Mouse (Mus musculus) neural tube, embryonic 14.5 days (tissue): ENCODE results near the gene Ankrd52. TPM values are rescaled to one million over a fixed set of nuclear protein-coding genes. Genes with fewer than 3 reads are reported as not detected.

Source experiments
- ATAC-seq: fragments of 200-750 bp; cut with Nextera tagmentation; 2 replicates; pipeline ENCODE4 v1.8.0; 2017; ENCODE audit warnings: low read depth, mild to moderate bottlenecking, moderate TSS enrichment, moderate library complexity
- H3K27ac ChIP-seq: fragments of 300-500 bp; sonication (generic); 2 replicates; pipeline ENCODE4 v1.5.1; 2014; ENCODE audit warnings: low read depth, mild to moderate bottlenecking, control low read depth, low read length, moderate library complexity, mixed read lengths
- H3K27me3 ChIP-seq: fragments of 300-500 bp; sonication (generic); 2 replicates; pipeline ENCODE4 v1.6.1; 2014; ENCODE audit warnings: low read length; ENCODE audit not compliant: control insufficient read depth, insufficient read depth
- H3K36me3 ChIP-seq: fragments of 300-500 bp; sonication (generic); 2 replicates; pipeline ENCODE4 v1.6.1; 2014; ENCODE audit warnings: low read length, mixed read lengths; ENCODE audit not compliant: control insufficient read depth, insufficient read depth
- H3K4me1 ChIP-seq: fragments of 300-500 bp; sonication (generic); 2 replicates; pipeline ENCODE4 v1.6.1; 2014; ENCODE audit warnings: low read length; ENCODE audit not compliant: control insufficient read depth, insufficient read depth
- H3K4me2 ChIP-seq: fragments of 300-500 bp; sonication (generic); 2 replicates; pipeline ENCODE4 v1.6.1; 2014; ENCODE audit warnings: mild to moderate bottlenecking, low read depth, low read length, control low read depth
- H3K4me3 ChIP-seq: fragments of 300-500 bp; sonication (generic); 2 replicates; pipeline ENCODE4 v1.5.1; 2014; ENCODE audit warnings: low read depth, low read length, control low read depth, mixed read lengths
- H3K9ac ChIP-seq: fragments of 300-500 bp; sonication (generic); replicated peaks from 2 replicates; pipeline ENCODE4 v1.6.1; 2014; ENCODE audit warnings: low read depth, mild to moderate bottlenecking, control low read depth, low read length, mixed read lengths
- H3K9me3 ChIP-seq: fragments of 300-500 bp; sonication (generic); 2 replicates; pipeline ENCODE4 v1.6.1; 2016; ENCODE audit warnings: low read length; ENCODE audit not compliant: control insufficient read depth
- WGBS: fragments of 180-500 bp; shearing (Covaris S2); extraction: QIAGEN DNeasy Blood & Tissue Kit; methylation state at CpG from one replicate; pipeline ENCODE4 v1.1.7; 2014; 5-methylcytosine and 5-hydroxymethylcytosine counted together
- microRNA-seq: library from miRNA; unstranded; fragments of <30 nt; microRNA quantifications from one replicate; pipeline ENCODE4, GENCODE M21; 2016
- polyA plus RNA-seq: library from polyadenylated mRNA; unstranded; fragments of >200 nt; fragmentation: Nextera tagmentation; extraction: Ambion mirVana; gene quantifications from 2 replicates; pipeline ENCODE4 v1.2.1, GENCODE M21; 2014

The Ankrd52 gene
- polyA plus RNA-seq, 1 experiment from 2014 or later = 14.0 TPM

GRCm38 (mm10) chr10:128451014-128451413, 74.1 kb downstream of the Ankrd52 start:
- H3K4me2 ChIP-seq = no peak overlapping the region
- no peaks in the 10 kb centered on the region for H3K9me3 ChIP-seq
- ATAC-seq = no peak
- H3K27me3 ChIP-seq = no peaks in the 10 kb centered on the region
- H3K9ac ChIP-seq = no peak overlapping the region
- H3K27ac ChIP-seq = no peak overlapping the region
- H3K36me3 ChIP-seq = no peaks in the 10 kb centered on the region
- WGBS = 88% methylated on average over 6 of the region's 6 CpGs
- no peaks in the 10 kb centered on the region for H3K4me1 ChIP-seq
- H3K4me3 ChIP-seq = no peak overlapping the region

GRCm38 (mm10) chr10:128454471-128454870, 77.6 kb downstream of the Ankrd52 start:
- H3K9me3 ChIP-seq = no peaks in the 10 kb centered on the region

GRCm38 (mm10) chr10:128455280-128455679, 78.4 kb downstream of the Ankrd52 start:
- no peak overlapping the region for H3K4me2 ChIP-seq
- no peak for ATAC-seq
- H3K36me3 ChIP-seq = no peaks in the 10 kb centered on the region
- no peaks in the 10 kb centered on the region; the same call in 1 of the 2 replicates for H3K4me1 ChIP-seq
- no peak overlapping the region for H3K4me3 ChIP-seq
- 2% methylated on average over 6 of the region's 6 CpGs for WGBS
- no peak overlapping the region for H3K27ac ChIP-seq
- no peaks in the 10 kb centered on the region for H3K27me3 ChIP-seq
- no peaks in the 10 kb centered on the region for H3K9me3 ChIP-seq
- no peak overlapping the region for H3K9ac ChIP-seq

More at GRCm38 (mm10) chr10:128454471-128454870, 77.6 kb downstream of the Ankrd52 start:
- Histone ChIP-seq H3K36me3 (no peaks in the 10 kb centered on the region), H3K9ac (no peak overlapping the region), H3K27ac (no peak overlapping the region), H3K4me3 (no peak overlapping the region), H3K4me2 (no peak overlapping the region), H3K4me1 (no peaks in the 10 kb centered on the region), H3K27me3 (no peaks in the 10 kb centered on the region)
- no peak for ATAC-seq
- WGBS = 79% methylated on average over 3 of the region's 3 CpGs

- Histone ChIP-seq H3K4me2 (no peak overlapping the region), H3K4me1 (peaks cover 8% of the 10 kb centered on the region), H3K27me3 (no peaks in the 10 kb centered on the region), H3K4me3 (no peak overlapping the region; the same call in 1 of the 2 replicates), H3K9me3 (no peaks in the 10 kb centered on the region), H3K36me3 (peaks cover 8% of the 10 kb centered on the region; the same call in 1 of the 2 replicates), H3K27ac (no peak overlapping the region), H3K9ac (no peak overlapping the region)
- ATAC-seq = no peak
- 90% methylated on average over 6 of the region's 6 CpGs for WGBS
Observed at GRCm38 (mm10) chr10:128457676-128458075, 80.8 kb downstream of the Ankrd52 start.

Small RNAs within 50 kb of the gene (microRNA-seq; reads per million reads assigned to microRNA genes)
- gene Gm25361 (not detected), gene Gm26308 (not detected), gene Mir6914 (not detected), gene Mir6915 (not detected), gene Mir8105 (not detected)

Other genes with a start within 250 kb of the Ankrd52 start
- 4.7 and 7.6 TPM in 2 replicates for gene Rbms2, start 196.8 kb upstream of the Ankrd52 start, polyA plus RNA-seq
- 2.0 and 2.8 TPM in 2 replicates for gene Gls2, start 182.7 kb upstream of the Ankrd52 start, polyA plus RNA-seq
- 20.9 and 22.3 TPM in 2 replicates for gene Spryd4, start 165.3 kb upstream of the Ankrd52 start, polyA plus RNA-seq
- not detected in 2 replicates for gene Mip, start 151.3 kb upstream of the Ankrd52 start, polyA plus RNA-seq
- gene Timeless, start 145.1 kb upstream of the Ankrd52 start, polyA plus RNA-seq = 14.6 and 19.1 TPM in 2 replicates
- not detected in 2 replicates for gene Apon, start 123.0 kb upstream of the Ankrd52 start, polyA plus RNA-seq
- gene Apof, start 108.4 kb upstream of the Ankrd52 start, polyA plus RNA-seq = not detected in 2 replicates
- gene Stat2, start 106.6 kb upstream of the Ankrd52 start, polyA plus RNA-seq = 21.0 and 23.1 TPM in 2 replicates
- gene Il23a, start 78.4 kb upstream of the Ankrd52 start, polyA plus RNA-seq = 0.18 and 0.29 TPM in 2 replicates
- gene Pan2, start 73.8 kb upstream of the Ankrd52 start, polyA plus RNA-seq = 19.0 and 21.4 TPM in 2 replicates
- 194 and 198 TPM in 2 replicates for gene Cnpy2, start 54.7 kb upstream of the Ankrd52 start, polyA plus RNA-seq
- gene Cs, start 39.4 kb upstream of the Ankrd52 start, polyA plus RNA-seq = 281 and 297 TPM in 2 replicates
- gene Coq10a, start 8.1 kb upstream of the Ankrd52 start, polyA plus RNA-seq = 51.3 and 52.7 TPM in 2 replicates
- 0.44 TPM in 1 of 2 replicates, not detected in the other for gene Slc39a5, start 24.1 kb downstream of the Ankrd52 start, polyA plus RNA-seq
- 131 and 140 TPM in 2 replicates for gene Nabp2, start 34.4 kb downstream of the Ankrd52 start, polyA plus RNA-seq
- gene Rnf41, start 34.5 kb downstream of the Ankrd52 start, polyA plus RNA-seq = 64.5 and 71.2 TPM in 2 replicates
- 179 and 205 TPM in 2 replicates for gene Smarcc2, start 82.1 kb downstream of the Ankrd52 start, polyA plus RNA-seq
- gene Myl6, start 117.0 kb downstream of the Ankrd52 start, polyA plus RNA-seq = 831 and 835 TPM in 2 replicates
- gene Myl6b, start 121.6 kb downstream of the Ankrd52 start, polyA plus RNA-seq = 6.4 and 8.9 TPM in 2 replicates
- 10.0 and 25.9 TPM in 2 replicates for gene Esyt1, start 148.8 kb downstream of the Ankrd52 start, polyA plus RNA-seq
- 11.7 and 18.1 TPM in 2 replicates for gene Zc3h10, start 170.7 kb downstream of the Ankrd52 start, polyA plus RNA-seq
- 2,344 and 2,479 TPM in 2 replicates for gene Rpl41, start 172.2 kb downstream of the Ankrd52 start, polyA plus RNA-seq
- 127 and 132 TPM in 2 replicates for gene Pa2g4, start 188.9 kb downstream of the Ankrd52 start, polyA plus RNA-seq
- gene Erbb3, start 212.5 kb downstream of the Ankrd52 start, polyA plus RNA-seq = 1.4 and 6.0 TPM in 2 replicates
- gene Rps26, start 249.6 kb downstream of the Ankrd52 start, polyA plus RNA-seq = 454 and 493 TPM in 2 replicates